Mouse (Mus musculus) forebrain, embryonic 16.5 days (tissue): ENCODE results near the gene Gm3411. TPM values are rescaled to one million over a fixed set of nuclear protein-coding genes. Genes with fewer than 3 reads are reported as not detected.
"Not testable (repeated sequence)": the region's sequence is repeated elsewhere in the genome, so short reads cannot be mapped to it uniquely, and the experiment has no call there.

ENCODE experiments used
- ATAC-seq: fragments of 200-750 bp; cut with Nextera tagmentation; 2 replicates; pipeline ENCODE4 v1.8.0; 2017; ENCODE audit warnings: mild to moderate bottlenecking, moderate library complexity
- H3K27ac ChIP-seq: fragments of 300-500 bp; sonication (generic); 2 replicates; pipeline ENCODE4 v1.5.1; 2014; ENCODE audit warnings: low read length, control low read depth
- H3K27me3 ChIP-seq: fragments of 300-500 bp; sonication (generic); replicated peaks from 2 replicates; pipeline ENCODE4 v1.6.1; 2014; ENCODE audit warnings: low read length; ENCODE audit not compliant: control insufficient read depth, insufficient read depth
- H3K36me3 ChIP-seq: fragments of 300-500 bp; sonication (generic); 2 replicates; pipeline ENCODE4 v1.6.1; 2014; ENCODE audit not compliant: control insufficient read depth, insufficient read depth
- H3K4me1 ChIP-seq: fragments of 300-500 bp; sonication (generic); replicated peaks from 2 replicates; pipeline ENCODE4 v1.6.1; 2014; ENCODE audit warnings: low read length; ENCODE audit not compliant: control insufficient read depth, insufficient read depth
- H3K4me2 ChIP-seq: fragments of 300-500 bp; sonication (generic); 2 replicates; pipeline ENCODE4 v1.6.1; 2014; ENCODE audit warnings: mild to moderate bottlenecking, low read length, control low read depth
- H3K4me3 ChIP-seq: fragments of 300-500 bp; sonication (generic); replicated peaks from 2 replicates; pipeline ENCODE4 v1.5.1; 2014; ENCODE audit warnings: mild to moderate bottlenecking, low read length, control low read depth
- H3K9ac ChIP-seq: fragments of 300-500 bp; sonication (generic); replicated peaks from 2 replicates; pipeline ENCODE4 v1.6.1; 2014; ENCODE audit warnings: low read depth, low read length, control low read depth
- H3K9me3 ChIP-seq: fragments of 300-500 bp; sonication (generic); 2 replicates; pipeline ENCODE4 v1.6.1; 2016; ENCODE audit warnings: low read length; ENCODE audit not compliant: control insufficient read depth
- WGBS: fragments of 180-500 bp; shearing (Covaris S2); extraction: QIAGEN DNeasy Blood & Tissue Kit; methylation state at CpG from one replicate; pipeline ENCODE4 v1.1.7; 2014; 5-methylcytosine and 5-hydroxymethylcytosine counted together
- polyA plus RNA-seq: library from polyadenylated mRNA; unstranded; fragments of >200 nt; fragmentation: Nextera tagmentation; extraction: Ambion mirVana; gene quantifications from 2 replicates; pipeline ENCODE4 v1.2.1, GENCODE M21; 2015

Gm3411 gene
- polyA plus RNA-seq = 5.8 and 6.5 TPM in 2 replicates

DNA sequence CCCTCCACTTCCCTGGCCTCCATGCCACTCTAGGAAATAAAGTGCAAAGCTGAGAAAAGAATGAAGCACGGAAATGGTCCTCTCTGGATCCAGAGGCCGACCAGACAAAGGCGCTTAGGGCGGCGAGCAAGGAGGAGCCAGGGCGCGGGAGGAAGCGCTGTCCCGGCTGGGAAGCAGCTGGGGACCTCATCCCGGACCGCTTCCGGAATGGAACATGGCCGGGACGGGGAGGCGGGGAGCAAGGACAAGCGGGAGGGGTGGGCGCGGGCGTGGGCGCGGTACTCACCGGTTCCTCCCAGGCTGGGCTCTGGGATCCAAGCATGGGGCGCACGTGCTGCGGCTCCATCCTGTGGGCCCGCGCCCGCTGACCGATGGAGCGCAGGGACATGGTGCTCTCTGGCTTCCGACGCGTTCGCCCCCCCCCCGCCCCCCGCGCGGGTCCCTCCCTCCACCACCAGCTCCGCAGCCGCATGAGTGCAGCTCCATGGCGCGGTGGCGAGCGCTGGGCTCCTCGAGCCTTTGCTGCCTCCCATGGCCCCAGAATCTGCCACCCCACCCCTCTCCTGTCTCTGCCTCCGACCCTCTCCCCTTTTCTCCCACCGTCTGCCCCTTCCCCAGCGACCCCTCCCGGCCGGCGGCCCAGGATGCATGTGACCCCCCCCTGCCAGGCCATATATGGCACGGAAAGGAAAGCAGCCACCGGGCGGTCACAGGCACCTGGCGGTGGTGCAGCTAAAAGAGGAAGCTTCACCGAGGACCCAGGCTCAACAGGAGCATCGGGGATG is at the start of gene Gm3411:
Gm3411 (minus strand) TSS at position 320 of the 785 bp plus-strand sequence.
- H3K9me3 ChIP-seq, H3K36me3 ChIP-seq, H3K27ac ChIP-seq, ATAC-seq, H3K4me1 ChIP-seq, H3K27me3 ChIP-seq: not testable (repeated sequence)
- 2% methylated on average over 53 of the region's 57 CpGs for WGBS
- Histone ChIP-seq H3K4me2 (peak within 1 kb of the TSS; percentile 56), H3K9ac (peak within 1 kb of the TSS; percentile 73), H3K4me3 (peak within 1 kb of the TSS; percentile 51)

- H3K4me3 ChIP-seq, H3K27ac ChIP-seq: not testable (repeated sequence)
Observed at GRCm38 (mm10) chr14:6304743-6305142, 17.7 kb upstream of the Gm3411 start, which contains the start of gene Gm21103. Gm21103 (minus strand) TSS chr14:6304843.

DNA sequence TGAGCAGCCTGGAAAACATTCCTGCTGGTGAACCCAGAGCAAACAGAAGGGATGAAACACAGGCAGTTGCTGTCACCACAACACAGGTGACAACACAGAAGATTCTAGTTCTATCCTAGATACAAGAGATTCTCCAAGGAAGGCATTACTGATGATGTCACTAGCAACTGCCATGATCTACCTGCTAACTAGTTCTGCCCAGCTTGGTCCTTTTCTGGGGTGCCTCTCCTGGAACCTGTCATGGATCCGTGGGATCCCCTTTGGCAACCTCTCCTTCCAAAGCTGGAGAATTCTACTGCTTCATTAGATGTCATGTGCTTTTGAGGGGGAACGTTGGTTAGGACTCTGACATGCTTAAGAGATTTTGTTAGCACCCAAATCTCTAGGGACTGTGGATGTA is 67.9 kb downstream of the Gm3411 start, which contains the start of gene Gm21560:
Gm21560 (minus strand) TSS at position 101 of the 400 bp plus-strand sequence.
- 50% methylated on average over 1 of the region's 2 CpGs for WGBS
- not testable (repeated sequence) for H3K4me3 ChIP-seq, H3K4me1 ChIP-seq, H3K27me3 ChIP-seq, ATAC-seq, H3K27ac ChIP-seq, H3K9ac ChIP-seq, H3K4me2 ChIP-seq, H3K36me3 ChIP-seq, H3K9me3 ChIP-seq

More at GRCm38 (mm10) chr14:6304743-6305142, 17.7 kb upstream of the Gm3411 start, which contains the start of gene Gm21103:
- not testable (repeated sequence) for H3K4me1 ChIP-seq, H3K27me3 ChIP-seq, ATAC-seq, H3K9me3 ChIP-seq, H3K4me2 ChIP-seq, H3K36me3 ChIP-seq, H3K9ac ChIP-seq
- 77% methylated on average over 2 of the region's 2 CpGs for WGBS

Other genes with a start within 250 kb of the Gm3411 start
- gene Gm6337, start 229.0 kb downstream of the Gm3411 start, polyA plus RNA-seq = not detected in 2 replicates
- gene Gm8206, start 193.3 kb downstream of the Gm3411 start, polyA plus RNA-seq = 3.7 and 4.0 TPM in 2 replicates
- 3.3 and 3.6 TPM in 2 replicates for gene Gm3468, start 178.6 kb downstream of the Gm3411 start, polyA plus RNA-seq
- gene Gm3476, start 161.4 kb downstream of the Gm3411 start, polyA plus RNA-seq = not detected in 2 replicates
- gene Gm21560, start 68.0 kb downstream of the Gm3411 start, polyA plus RNA-seq = not detected in 2 replicates
- gene Gm21103, start 17.6 kb upstream of the Gm3411 start, polyA plus RNA-seq = 0.29 TPM in 1 of 2 replicates, not detected in the other
- gene Gm3618, start 56.4 kb upstream of the Gm3411 start, polyA plus RNA-seq = not detected in 2 replicates
- gene Gm16440, start 103.1 kb upstream of the Gm3411 start, polyA plus RNA-seq = not detected in 2 replicates
- 3.1 and 3.6 TPM in 2 replicates for gene Gm3591, start 125.2 kb upstream of the Gm3411 start, polyA plus RNA-seq
- not detected in 2 replicates for gene Gm3594, start 157.4 kb upstream of the Gm3411 start, polyA plus RNA-seq